Mouse (Mus musculus) stomach, embryonic 16.5 days (tissue): Measurements from ENCODE around the gene Lemd2. TPM values are rescaled to one million over a fixed set of nuclear protein-coding genes. Genes with fewer than 3 reads are reported as not detected.

Source experiments
- ATAC-seq: fragments of 200-750 bp; cut with Nextera tagmentation; 2 replicates; pipeline ENCODE4 v1.8.0; 2017; ENCODE audit warnings: moderate number of reproducible peaks, moderate TSS enrichment; ENCODE audit not compliant: insufficient read depth, low FRiP score
- H3K27ac ChIP-seq: fragments of 300-500 bp; sonication (generic); 2 replicates; pipeline ENCODE4 v1.5.1; 2014; ENCODE audit warnings: low read length
- H3K27me3 ChIP-seq: fragments of 300-500 bp; sonication (generic); 2 replicates; pipeline ENCODE4 v1.6.1; 2014; ENCODE audit warnings: low read length, control low read depth, mixed read lengths; ENCODE audit not compliant: control insufficient read depth, insufficient read depth
- H3K36me3 ChIP-seq: fragments of 300-500 bp; sonication (generic); 2 replicates; pipeline ENCODE4 v1.6.1; 2014; ENCODE audit warnings: low read length; ENCODE audit not compliant: control insufficient read depth, insufficient read depth
- H3K4me1 ChIP-seq: fragments of 300-500 bp; sonication (generic); 2 replicates; pipeline ENCODE4 v1.6.1; 2014; ENCODE audit warnings: low read length, control low read depth, mixed read lengths; ENCODE audit not compliant: control insufficient read depth, insufficient read depth
- H3K4me2 ChIP-seq: fragments of 300-500 bp; sonication (generic); 2 replicates; pipeline ENCODE4 v1.6.1; 2014; ENCODE audit warnings: low read depth, low read length, mixed read lengths
- H3K4me3 ChIP-seq: fragments of 300-500 bp; sonication (generic); replicated peaks from 2 replicates; pipeline ENCODE4 v1.5.1; 2014; ENCODE audit warnings: mild to moderate bottlenecking, low read length
- H3K9ac ChIP-seq: fragments of 300-500 bp; sonication (generic); 2 replicates; pipeline ENCODE4 v1.6.1; 2014; ENCODE audit warnings: low read length
- H3K9me3 ChIP-seq: fragments of 300-500 bp; sonication (generic); replicated peaks from 2 replicates; pipeline ENCODE4 v1.6.1; 2016; ENCODE audit warnings: low read length, control low read depth; ENCODE audit not compliant: control insufficient read depth
- WGBS: fragments of 180-500 bp; shearing (Covaris S2); extraction: QIAGEN DNeasy Blood & Tissue Kit; methylation state at CpG from one replicate; pipeline ENCODE4 v1.1.7; 2014; 5-methylcytosine and 5-hydroxymethylcytosine counted together
- polyA plus RNA-seq: library from polyadenylated mRNA; unstranded; fragments of >200 nt; fragmentation: Nextera tagmentation; extraction: Ambion mirVana; gene quantifications from 2 replicates; pipeline ENCODE4 v1.2.1, GENCODE M21; 2015

The Lemd2 gene
- polyA plus RNA-seq, 1 experiment from 2014 or later = 9.5 TPM

- ATAC-seq = no peak
- Histone ChIP-seq H3K9me3 (no peaks in the 10 kb centered on the region), H3K9ac (no peak overlapping the region), H3K4me3 (no peak overlapping the region), H3K27me3 (no peaks in the 10 kb centered on the region), H3K4me1 (peaks cover 11% of the 10 kb centered on the region; the same call in 1 of the 2 replicates), H3K36me3 (no peaks in the 10 kb centered on the region), H3K4me2 (no peak overlapping the region), H3K27ac (no peak overlapping the region)
- WGBS = 64% methylated on average over 4 of the region's 4 CpGs
Measured at GRCm38 (mm10) chr17:27144152-27144551, 60.1 kb downstream of the Lemd2 start.

GRCm38 (mm10) chr17:27141971-27142450 lies 62.3 kb downstream of the Lemd2 start:
- Histone ChIP-seq H3K4me2 (peak overlapping the region; percentile 42), H3K4me3 (no peak overlapping the region), H3K4me1 (peaks cover 11% of the 10 kb centered on the region; the same call in 1 of the 2 replicates), H3K27ac (peak overlapping the region; percentile 72), H3K27me3 (no peaks in the 10 kb centered on the region), H3K9me3 (no peaks in the 10 kb centered on the region), H3K36me3 (no peaks in the 10 kb centered on the region), H3K9ac (peak overlapping the region; percentile 52)
- 24% methylated on average over 10 of the region's 10 CpGs for WGBS
- peak; percentile 74 for ATAC-seq

- H3K27ac ChIP-seq = no peak overlapping the region
- H3K4me1 ChIP-seq = peaks cover 7% of the 10 kb centered on the region; the same call in 1 of the 2 replicates
- peaks cover 4% of the 10 kb centered on the region; the same call in 1 of the 2 replicates for H3K9me3 ChIP-seq
- H3K9ac ChIP-seq = no peak overlapping the region
- no peaks in the 10 kb centered on the region for H3K36me3 ChIP-seq
- H3K27me3 ChIP-seq = no peaks in the 10 kb centered on the region
- no peak overlapping the region for H3K4me2 ChIP-seq
- ATAC-seq = no peak
- no peak overlapping the region for H3K4me3 ChIP-seq
- WGBS = 60% methylated on average over 9 of the region's 9 CpGs
Measured at GRCm38 (mm10) chr17:27140262-27140661, 64.0 kb downstream of the Lemd2 start.

Other genes with a start within 250 kb of the Lemd2 start
- 14.1 and 14.8 TPM in 2 replicates for gene Zbtb9, start 231.3 kb downstream of the Lemd2 start, polyA plus RNA-seq
- 6.7 and 7.0 TPM in 2 replicates for gene Bak1, start 175.5 kb downstream of the Lemd2 start, polyA plus RNA-seq
- 15.0 and 16.7 TPM in 2 replicates for gene Itpr3, start 147.2 kb downstream of the Lemd2 start, polyA plus RNA-seq
- 243 and 267 TPM in 2 replicates for gene Uqcc2, start 70.6 kb downstream of the Lemd2 start, polyA plus RNA-seq
- gene Ip6k3, start 36.7 kb downstream of the Lemd2 start, polyA plus RNA-seq = 0.34 and 1.3 TPM in 2 replicates